Mouse (Mus musculus): Measurements from ENCODE around the gene Zfp800.

GRCm38 (mm10) chr6:28292810-28293209, 105.0 kb downstream of the Zfp800 start:
- TF ChIP-seq HCFC1 (IDR thresholded peaks at IDR 0.05; ENCODE audit: borderline replicate concordance, insufficient read depth, low read length) = no peak
- no peak for TF ChIP-seq MAFK (IDR thresholded peaks at IDR 0.05; ENCODE audit: insufficient read depth, low read depth, low read length)
- TF ChIP-seq CHD2 (IDR thresholded peaks at IDR 0.05; ENCODE audit: low read depth, low read length) = no peak
